Mouse (Mus musculus) midbrain, embryonic 16.5 days (tissue): ENCODE data around the gene Gm13084. TPM values are rescaled to one million over a fixed set of nuclear protein-coding genes. Genes with fewer than 3 reads are reported as not detected.
"Not testable (repeated sequence)": the region's sequence is repeated elsewhere in the genome, so short reads cannot be mapped to it uniquely, and the experiment has no call there.

ENCODE experiments used
- ATAC-seq: fragments of 200-750 bp; cut with Nextera tagmentation; 2 replicates; pipeline ENCODE4 v1.8.0; 2017; ENCODE audit warnings: moderate TSS enrichment
- H3K27ac ChIP-seq: fragments of 300-500 bp; sonication (generic); 2 replicates; pipeline ENCODE4 v1.5.1; 2014; ENCODE audit warnings: mild to moderate bottlenecking, low read length, mixed read lengths
- H3K27me3 ChIP-seq: fragments of 300-500 bp; sonication (generic); 2 replicates; pipeline ENCODE4 v1.6.1; 2014; ENCODE audit warnings: low read depth, low read length, mixed read lengths; ENCODE audit not compliant: control insufficient read depth, insufficient read depth
- H3K36me3 ChIP-seq: fragments of 300-500 bp; sonication (generic); 2 replicates; pipeline ENCODE4 v1.6.1; 2014; ENCODE audit warnings: mild to moderate bottlenecking, low read length, moderate library complexity, mixed read lengths; ENCODE audit not compliant: control insufficient read depth, insufficient read depth
- H3K4me1 ChIP-seq: fragments of 300-500 bp; sonication (generic); 2 replicates; pipeline ENCODE4 v1.6.1; 2014; ENCODE audit warnings: mild to moderate bottlenecking, low read length, mixed read lengths; ENCODE audit not compliant: control insufficient read depth, insufficient read depth
- H3K4me2 ChIP-seq: fragments of 300-500 bp; sonication (generic); 2 replicates; pipeline ENCODE4 v1.6.1; 2014; ENCODE audit warnings: mild to moderate bottlenecking, low read length, mixed read lengths
- H3K4me3 ChIP-seq: fragments of 300-500 bp; sonication (generic); 2 replicates; pipeline ENCODE4 v1.5.1; 2014; ENCODE audit warnings: low read depth, mild to moderate bottlenecking, low read length, moderate library complexity, mixed read lengths
- H3K9ac ChIP-seq: fragments of 300-500 bp; sonication (generic); 2 replicates; pipeline ENCODE4 v1.6.1; 2014; ENCODE audit warnings: low read depth, low read length, mixed read lengths
- H3K9me3 ChIP-seq: fragments of 300-500 bp; sonication (generic); replicated peaks from 2 replicates; pipeline ENCODE4 v1.6.1; 2014; ENCODE audit warnings: mild to moderate bottlenecking, low read length, mixed read lengths; ENCODE audit not compliant: control insufficient read depth, poor library complexity, severe bottlenecking
- WGBS: fragments of 180-500 bp; shearing (Covaris S2); extraction: QIAGEN DNeasy Blood & Tissue Kit; methylation state at CpG from one replicate; pipeline ENCODE4 v1.1.7; 2014; 5-methylcytosine and 5-hydroxymethylcytosine counted together
- polyA plus RNA-seq: library from polyadenylated mRNA; unstranded; fragments of >200 nt; fragmentation: Nextera tagmentation; extraction: Ambion mirVana; gene quantifications from 2 replicates; pipeline ENCODE4 v1.2.1, GENCODE M21; 2015

The Gm13084 gene
- not detected in 2 replicates for polyA plus RNA-seq

GRCm38 (mm10) chr4:143815993-143816392, at the start of gene Gm13084:
TSS of gene Gm13084 (minus strand) at chr4:143816093.
- 72% methylated on average over 2 of the region's 2 CpGs for WGBS
- H3K4me3 ChIP-seq = no peak within 1 kb of the TSS

GRCm38 (mm10) chr4:143846197-143846596, 30.3 kb upstream of the Gm13084 start, which contains the start of gene Gm13103:
TSS of gene Gm13103 (plus strand) at chr4:143846497.
- H3K36me3 ChIP-seq, H3K27me3 ChIP-seq, H3K27ac ChIP-seq, H3K9ac ChIP-seq, H3K4me3 ChIP-seq, H3K4me1 ChIP-seq, H3K4me2 ChIP-seq, ATAC-seq: not testable (repeated sequence)
- H3K9me3 ChIP-seq = peaks cover 14% of the 10 kb centered on the region

More at GRCm38 (mm10) chr4:143815993-143816392, at the start of gene Gm13084:
- ATAC-seq = no peak
- no peaks in the 10 kb centered on the region for H3K27me3 ChIP-seq
- no peak within 1 kb of the TSS for H3K9ac ChIP-seq
- no peak within 1 kb of the TSS for H3K4me2 ChIP-seq
- H3K9me3 ChIP-seq = peaks cover 6% of the 10 kb centered on the region; the same call in 1 of the 2 replicates
- H3K4me1 ChIP-seq = no peaks in the 10 kb centered on the region
- no peaks in the 10 kb centered on the region for H3K36me3 ChIP-seq
- H3K27ac ChIP-seq = no peak within 1 kb of the TSS

- not testable (repeated sequence) for H3K4me1 ChIP-seq, H3K36me3 ChIP-seq, H3K27ac ChIP-seq, H3K4me2 ChIP-seq, H3K27me3 ChIP-seq, H3K4me3 ChIP-seq, ATAC-seq, H3K9me3 ChIP-seq, H3K9ac ChIP-seq
- WGBS = 91% methylated on average over 3 of the region's 3 CpGs
Observed at GRCm38 (mm10) chr4:143789052-143789451, 26.8 kb downstream of the Gm13084 start, which contains the start of gene Gm13023. TSS of gene Gm13023 (plus strand) at chr4:143789352.

Other genes starting within 250 kb of the Gm13084 start
- not detected in 2 replicates for gene Gm13083, start 201.1 kb downstream of the Gm13084 start, polyA plus RNA-seq
- gene Gm13088, start 158.8 kb downstream of the Gm13084 start, polyA plus RNA-seq = not detected in 2 replicates
- not detected in 2 replicates for gene Gm13089, start 113.4 kb downstream of the Gm13084 start, polyA plus RNA-seq
- gene Gm13078, start 96.6 kb downstream of the Gm13084 start, polyA plus RNA-seq = not detected in 2 replicates
- not detected in 2 replicates for gene Gm13023, start 26.7 kb downstream of the Gm13084 start, polyA plus RNA-seq
- gene Gm13103, start 30.4 kb upstream of the Gm13084 start, polyA plus RNA-seq = not detected in 2 replicates
- gene Pramef6, start 84.3 kb upstream of the Gm13084 start, polyA plus RNA-seq = not detected in 2 replicates
- gene Pramef25, start 134.9 kb upstream of the Gm13084 start, polyA plus RNA-seq = not detected in 2 replicates
- gene Gm13101, start 150.9 kb upstream of the Gm13084 start, polyA plus RNA-seq = not detected in 2 replicates
- gene Pramef17, start 178.3 kb upstream of the Gm13084 start, polyA plus RNA-seq = not detected in 2 replicates
- not detected in 2 replicates for gene Pramel4, start 243.0 kb upstream of the Gm13084 start, polyA plus RNA-seq